Mouse (Mus musculus): ENCODE results near the gene Sis.

Gene Sis

DNA sequence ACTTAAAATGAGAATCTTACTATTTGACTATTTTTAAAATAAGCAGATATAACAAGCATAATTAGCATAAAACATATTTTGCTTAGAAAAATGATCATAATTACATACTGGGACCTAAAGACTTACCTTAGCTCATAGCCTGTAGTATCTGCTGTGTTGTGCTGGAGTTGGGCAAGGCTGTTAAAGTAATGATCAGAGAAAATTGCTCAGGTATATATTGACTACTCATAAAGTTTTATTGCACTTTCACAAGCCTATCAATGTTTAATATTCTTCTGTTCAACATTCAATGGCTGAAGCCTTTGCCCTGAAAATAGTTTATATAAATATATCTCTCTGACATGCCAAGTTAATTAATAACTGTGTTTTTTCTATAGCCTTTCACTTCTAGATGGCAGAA is at the start of gene Sis:
Gene Sis (minus strand): TSS at position 189 of the 400 bp plus-strand sequence.
- no peak for DNase-seq

DNA sequence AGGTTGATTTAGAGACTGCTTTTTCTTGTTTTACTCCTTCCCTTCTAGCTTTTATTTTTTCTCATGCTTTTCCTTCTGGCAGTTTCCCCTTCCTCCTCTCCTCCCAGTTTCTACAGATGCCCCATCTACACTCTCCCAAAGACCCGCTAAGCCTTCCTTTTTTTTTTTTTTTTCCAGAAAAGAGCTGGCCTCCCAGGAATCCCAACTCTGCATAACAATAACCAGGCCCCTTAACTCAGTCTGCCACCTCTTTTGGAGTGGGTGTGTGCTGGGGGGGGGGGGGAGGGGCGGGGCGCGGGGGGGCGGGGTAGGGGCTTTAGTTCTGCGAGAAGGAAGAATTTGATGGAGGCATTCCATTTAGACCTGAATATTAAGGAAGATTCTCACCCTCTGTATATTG is 38.4 kb upstream of the Sis start:
- no peak for DNase-seq

DNA sequence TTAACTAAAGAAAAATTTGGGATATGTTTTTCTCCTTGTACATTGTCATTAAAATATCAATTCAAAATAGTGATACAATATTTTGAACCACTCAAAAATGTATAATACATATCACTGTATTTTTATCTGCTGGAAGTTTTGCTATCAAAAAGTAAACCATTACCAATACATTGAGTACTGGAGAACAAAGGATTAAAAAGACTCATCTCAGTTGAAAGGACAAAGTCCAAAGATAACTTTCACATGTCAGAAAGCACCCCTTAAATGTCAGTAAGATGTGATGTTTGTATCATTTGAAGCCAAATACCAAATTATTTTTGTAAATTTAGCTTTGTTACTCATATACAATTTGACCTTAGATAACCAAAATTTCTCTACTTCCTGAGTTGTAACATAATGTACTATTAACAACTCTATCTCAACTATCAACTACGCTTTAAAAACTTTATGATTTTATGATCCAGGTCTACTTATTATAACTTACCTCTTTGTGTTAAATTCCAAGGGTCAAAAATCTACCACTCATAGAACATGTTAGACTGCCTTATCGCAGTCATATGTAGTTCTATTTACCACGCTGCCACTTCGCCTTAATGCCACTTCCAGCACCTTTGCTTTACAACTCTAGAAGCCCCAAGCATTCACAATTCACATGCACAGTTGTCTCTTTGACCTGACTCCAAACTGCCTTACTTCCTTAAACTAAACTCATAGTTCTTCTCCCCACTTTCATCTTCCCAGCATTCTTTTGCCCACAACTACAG is 35.5 kb upstream of the Sis start:
- DNase-seq: no peak

DNA sequence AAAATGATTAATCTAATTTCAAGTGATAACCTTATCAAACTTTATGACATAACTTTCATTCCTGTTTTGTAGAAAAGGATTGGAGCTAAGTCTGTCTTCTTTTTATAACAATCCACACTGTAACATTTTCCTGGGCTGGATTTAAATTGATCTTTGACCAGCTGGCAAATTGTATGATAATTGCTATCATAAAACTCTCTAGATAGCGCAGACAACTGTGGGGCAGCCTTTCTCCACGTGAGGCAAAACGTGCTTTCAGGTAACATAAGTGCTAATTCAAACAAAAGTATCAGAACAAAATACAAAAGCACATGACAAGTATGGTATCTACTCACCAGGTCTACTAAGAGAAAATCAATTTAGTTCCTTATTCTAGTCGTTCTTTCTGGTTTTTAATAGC is 29.9 kb upstream of the Sis start:
- no peak for DNase-seq

DNA sequence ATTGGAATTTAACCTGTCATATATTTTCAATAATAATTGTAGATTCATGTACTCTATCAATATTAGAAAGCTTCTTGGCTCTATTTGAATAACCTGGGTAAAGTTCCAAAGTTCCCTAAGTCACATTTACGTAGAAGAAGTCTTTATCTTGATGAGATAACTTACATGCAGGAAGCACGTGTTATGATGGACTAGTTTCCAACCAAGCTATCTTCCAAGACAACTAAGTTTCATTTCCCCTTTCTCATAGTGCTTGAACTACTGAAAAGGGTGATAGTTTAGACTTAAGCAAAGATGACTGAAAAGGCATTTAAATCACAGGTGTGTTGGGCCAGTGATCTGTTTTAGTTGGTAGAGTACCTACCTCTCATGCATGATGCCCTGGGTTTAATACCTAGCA is 23.3 kb upstream of the Sis start:
- no peak for DNase-seq

DNA sequence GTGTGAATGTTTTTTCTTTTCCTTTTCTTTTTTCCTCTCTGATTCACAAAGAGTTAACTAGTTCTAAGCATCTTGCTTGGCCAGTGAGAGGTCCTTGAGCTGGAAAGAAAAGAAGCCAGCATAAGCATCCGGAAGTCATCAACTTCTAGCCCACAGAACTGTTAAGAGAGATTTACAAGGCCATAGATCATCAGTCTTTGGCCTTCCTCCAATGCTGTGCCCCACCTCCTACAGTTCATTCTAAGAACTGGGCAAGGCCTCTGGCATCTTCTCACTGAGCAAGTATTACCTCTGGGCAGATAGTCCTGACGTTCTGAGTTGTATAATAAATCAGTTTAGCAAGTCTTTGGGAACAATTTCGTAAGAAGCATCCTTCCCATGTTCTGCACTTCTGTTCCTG is 8.9 kb upstream of the Sis start:
- DNase-seq: no peak

DNA sequence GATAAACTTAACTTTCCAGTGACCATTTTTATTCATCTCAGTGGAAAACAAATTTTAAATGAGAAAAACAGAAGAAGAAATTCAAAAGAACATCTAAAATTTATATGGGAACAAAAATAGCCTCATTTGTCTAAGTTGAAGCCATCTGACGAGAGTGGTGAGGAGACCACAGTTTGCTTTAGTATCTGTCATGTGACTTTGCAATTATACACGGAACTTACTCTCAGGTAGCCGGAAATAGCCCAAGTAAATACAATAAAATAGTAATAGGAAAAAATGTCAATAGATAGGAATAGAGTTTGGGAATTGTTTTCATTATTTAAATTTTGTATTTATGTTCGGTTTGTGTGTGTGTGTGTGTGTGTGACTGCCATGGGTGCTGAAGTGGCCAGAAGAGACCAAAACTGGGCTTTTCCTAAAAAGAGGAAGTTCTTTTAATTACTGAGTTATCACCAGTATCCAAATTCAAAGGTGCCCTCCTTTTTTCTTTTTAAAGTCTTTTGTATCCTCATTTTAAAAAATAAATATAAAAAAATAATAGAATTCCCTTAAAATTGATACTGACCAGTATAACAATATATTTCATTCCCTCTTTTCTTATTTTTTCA is 48.6 kb downstream of the Sis start:
- DNase-seq: no peak

DNA sequence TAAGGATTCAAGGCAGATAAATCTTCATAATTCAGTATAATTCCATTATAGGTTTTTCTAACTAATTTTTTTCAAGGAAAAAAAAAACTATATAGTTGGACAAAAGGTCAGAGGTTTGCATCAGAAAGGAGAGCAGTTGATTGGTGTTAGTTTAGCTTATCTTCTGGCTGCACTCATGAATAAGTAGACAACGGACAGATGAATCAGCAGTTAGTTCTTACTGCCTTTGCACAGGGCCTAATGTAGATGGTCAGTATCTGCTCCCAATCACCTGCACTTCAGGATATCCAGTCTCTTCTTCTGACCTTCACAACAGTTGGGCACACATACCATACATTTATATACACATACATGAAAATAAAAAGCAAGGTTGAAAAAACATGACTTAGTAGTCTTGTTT is 85.2 kb downstream of the Sis start:
- no peak for DNase-seq

DNA sequence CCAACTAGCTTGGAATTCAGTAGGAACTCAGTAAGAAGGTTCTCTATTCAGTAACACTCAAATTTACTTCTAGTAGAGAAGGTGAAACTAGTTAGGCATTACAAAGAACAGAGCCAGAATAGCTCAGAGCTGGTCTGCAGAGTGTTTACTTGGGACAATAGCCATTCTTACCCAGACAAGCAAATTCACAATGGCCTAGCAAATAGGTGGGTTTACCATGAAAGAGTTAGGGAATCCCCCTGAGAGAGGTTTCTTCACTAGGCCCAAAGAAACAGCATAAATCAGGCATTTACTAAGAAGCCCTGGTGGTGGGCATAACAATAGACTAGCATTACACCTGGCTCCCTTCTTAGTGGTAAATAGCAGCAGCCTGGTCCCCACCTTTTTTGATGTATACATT is 99.5 kb downstream of the Sis start:
- DNase-seq: no peak

DNA sequence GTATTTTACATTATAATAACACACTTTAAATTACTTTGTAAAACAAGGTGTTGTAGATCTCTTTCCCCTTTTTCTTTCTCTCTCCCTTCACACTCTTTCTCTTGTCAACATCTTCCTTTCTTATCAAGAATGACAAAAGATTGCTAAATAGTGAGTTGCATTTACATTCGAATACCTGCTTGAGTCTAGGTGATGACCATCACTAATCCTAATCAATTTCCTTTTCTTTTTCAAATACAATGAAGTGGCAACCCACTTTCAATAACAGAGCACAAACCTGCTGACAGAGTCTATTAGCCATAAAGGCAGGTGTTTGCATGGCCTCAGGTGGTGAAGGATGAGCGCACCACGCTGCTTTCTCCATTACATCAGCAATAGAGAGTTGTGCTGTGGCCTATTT is 108.9 kb downstream of the Sis start:
- DNase-seq: no peak

DNA sequence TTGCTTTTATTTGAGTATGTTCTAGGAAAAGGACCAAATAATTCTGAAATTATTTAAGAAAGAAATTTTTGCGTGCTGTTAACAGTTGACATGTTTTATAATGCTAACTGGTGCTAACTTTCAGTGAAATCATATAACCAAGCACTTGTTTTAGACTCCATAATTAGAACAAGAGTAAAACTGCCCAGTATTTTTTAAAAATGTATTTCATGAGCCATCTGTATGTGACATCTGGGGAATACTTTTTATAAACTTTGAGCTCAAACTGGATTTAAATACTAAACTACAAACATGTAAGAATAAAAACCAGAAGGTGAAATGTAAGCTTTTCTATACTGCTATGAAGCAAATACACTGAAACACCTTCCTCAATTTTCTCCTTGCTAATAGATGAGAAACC is 112.3 kb downstream of the Sis start:
- no peak for DNase-seq

DNA sequence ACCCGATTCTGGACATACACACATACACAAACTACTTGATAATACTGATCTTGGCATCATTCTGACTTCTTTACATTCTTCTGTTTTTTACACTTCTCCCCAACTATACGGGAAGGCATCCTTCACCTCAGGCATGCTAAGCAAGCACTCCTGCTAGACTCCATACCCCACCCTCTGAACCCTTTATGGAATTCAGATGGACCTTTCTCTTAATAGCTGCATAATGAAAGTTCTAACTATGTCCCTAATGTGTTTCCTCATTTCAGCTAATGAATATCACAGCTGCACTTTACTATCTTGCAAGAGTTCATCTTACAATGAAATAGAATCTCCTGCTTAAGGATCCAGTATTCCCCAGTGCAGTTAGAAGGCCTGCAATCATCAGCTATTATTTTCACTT is 127.0 kb downstream of the Sis start:
- DNase-seq: no peak

Measured in lung, postnatal 10 days (tissue).